Mouse (Mus musculus) heart, adult 2 months (tissue): ENCODE measurements at regions not wholly inside any gene's neighbourhood (a gene's known extent, or its start where the extent isn't known, plus 50 kb on each side); places are given as distances from the start of the nearest gene placed in this dataset.

ENCODE experiments used
- CTCF ChIP-seq: fragments of 200-600 bp; IDR thresholded peaks from 2 replicates; pipeline ENCODE4 v1.8.1; 2022; ENCODE audit warnings: antibody characterized with exemption, mild to moderate bottlenecking, moderate library complexity
- POLR2A ChIP-seq: fragments of 200-500 bp; IDR thresholded peaks from 2 replicates; pipeline ENCODE4 v1.6.1; 2011; ENCODE audit warnings: mild to moderate bottlenecking, low read depth, low read length, control low read depth; ENCODE audit not compliant: insufficient read depth

DNA sequence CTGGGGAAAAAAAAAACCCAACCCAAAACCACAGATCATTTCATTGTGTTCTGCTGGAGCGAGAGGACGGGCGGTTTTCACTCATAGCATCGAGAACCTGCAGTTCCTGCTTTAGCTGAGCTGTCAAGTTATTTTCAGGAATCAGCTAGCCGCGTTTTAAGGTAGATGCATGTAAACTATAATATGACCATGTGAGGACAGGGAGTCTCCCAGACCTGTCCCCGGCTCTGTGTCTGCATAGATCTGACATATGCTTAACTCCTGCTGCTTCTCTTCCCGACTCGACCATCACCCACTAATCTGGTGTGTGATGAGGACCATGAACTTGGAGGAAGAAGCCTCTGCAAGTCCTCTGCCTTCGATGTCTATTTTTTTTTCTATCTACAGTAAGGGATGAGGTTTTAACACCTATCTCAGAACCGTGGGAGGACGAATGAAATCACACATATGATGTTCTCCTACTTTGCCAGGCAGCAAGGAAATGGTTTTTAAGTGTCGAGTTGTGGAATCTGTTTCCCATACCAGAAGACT is 128.5 kb downstream of the Gm10260 start:
- TF ChIP-seq POLR2A (no peak), CTCF (no peak)
